ENCODE assay signal across 16 mouse cellular contexts in genomic region chr11:106462309-106462708, GRCm38 (mm10). TPM values are rescaled to one million over a fixed set of nuclear protein-coding genes. Genes with fewer than 3 reads are reported as not detected.
A peak's percentile ranks its signal among the peaks of the same experiment; 100 is the strongest.
DNase-seq lines count a peak whose midpoint lies in the region; ATAC-seq and TF ChIP-seq lines count a peak whose summit lies in the region.
"Had no signal": no experiment of that assay in that cellular context is flagged by ENCODE, and none has a peak within 500 bp of the region (broad histone marks: within the 10 kb centered on the region; RNA-seq: fewer than 3 reads in every experiment).

No protein-coding gene starts in this region.

- 66% methylated on average over 3 of the region's 3 CpGs for WGBS in heart, embryonic 10.5 days
- 42% methylated on average over 3 of the region's 3 CpGs for WGBS in intestine, postnatal 0 days

- no peaks in the 10 kb centered on the region for H3K9me3 ChIP-seq in heart, embryonic 10.5 days
- no peaks in the 10 kb centered on the region for H3K9me3 ChIP-seq in CH12.LX (replicated peaks; ENCODE audit: low read length)
- H3K9me3 ChIP-seq in intestine, postnatal 0 days (ENCODE audit: control insufficient read depth) = no peaks in the 10 kb centered on the region

- peak overlapping the region; percentile 66 for H3K9ac ChIP-seq in CH12.LX (ENCODE audit: insufficient read depth, low read depth)
- H3K9ac ChIP-seq in intestine, postnatal 0 days (ENCODE audit: low read depth, low read length) = no peak overlapping the region

- no peaks in the 10 kb centered on the region for H3K27me3 ChIP-seq in heart, embryonic 10.5 days (ENCODE audit: insufficient read depth, poor library complexity, severe bottlenecking)
- H3K27me3 ChIP-seq in CH12.LX (replicated peaks) = no peaks in the 10 kb centered on the region
- H3K27me3 ChIP-seq in intestine, postnatal 0 days (replicated peaks; ENCODE audit: control insufficient read depth, insufficient read depth, low read length) = no peaks in the 10 kb centered on the region
- H3K27me3 ChIP-seq: Patski had no signal

- no peak overlapping the region for H3K4me3 ChIP-seq in heart, embryonic 10.5 days
- no peak overlapping the region for H3K4me3 ChIP-seq in CH12.LX (replicated peaks in 1 of 3; ENCODE audit: low read depth in 2 of 3, low read length in 2 of 3, poor library complexity in 1 of 3)
- no peak overlapping the region for H3K4me3 ChIP-seq in intestine, postnatal 0 days (ENCODE audit: low read depth, low read length)

- peak; percentile 78 for ATAC-seq in intestine, postnatal 0 days
- ATAC-seq: forebrain, embryonic 16.5 days; lung, postnatal 0 days; Patski had no signal

- DNase-seq in heart, embryonic 10.5 days (ENCODE audit: low spot score) = peak; percentile 19
- no peak for DNase-seq in heart, adult 8-10 months (ENCODE audit: low spot score)
- peak; percentile 10 to 32 for DNase-seq in left cerebral cortex, adult 18-20 months (ENCODE audit: low spot score in 2 of 2)
- DNase-seq in left cerebral cortex, postnatal 4 days = no peak
- DNase-seq in CH12.LX (ENCODE audit: extremely low read depth) = no peak
- DNase-seq in embryo, embryonic 10.5 days (ENCODE audit: low spot score) = no peak
- DNase-seq in lung, postnatal 10 days = no peak
- DNase-seq: cerebellum, postnatal 25 days; gastrocnemius, postnatal 10 days; kidney, postnatal 25 days; layer of hippocampus, postnatal 36 days; thymus, postnatal 36 days had no signal

- no peak for TF ChIP-seq POLR2A in CH12.LX (IDR thresholded peaks at IDR 0.05; ENCODE audit: low read depth, low read length)

- no peak for TF ChIP-seq CTCF in CH12.LX (conservative IDR thresholded peaks at IDR 0.05 in 1 of 2, IDR thresholded peaks at IDR 0.05 in 1 of 2; ENCODE audit: low read depth in 2 of 2, low read length in 2 of 2)
- TF ChIP-seq CTCF in intestine, postnatal 0 days (IDR thresholded peaks at IDR 0.05; ENCODE audit: low read depth) = no peak

- dilution Hi-C loops in CH12.LX (cut with MboI; ENCODE audit: extremely low pct_ligation_motif_present, extremely low pct_unique_long_range_greater_than_20kb, low sequenced_read_pairs) = no loop called here

- peaks cover 25% of the 10 kb centered on the region for H3K4me1 ChIP-seq in heart, embryonic 10.5 days
- H3K4me1 ChIP-seq in CH12.LX (ENCODE audit: control insufficient read depth in 1 of 2, insufficient read depth in 2 of 2) = peaks cover 2 to 66% of the 10 kb centered on the region in 2 experiments; a peak in 3 of 4 replicates
- H3K4me1 ChIP-seq in intestine, postnatal 0 days (replicated peaks; ENCODE audit: control insufficient read depth, insufficient read depth, low read length) = no peaks in the 10 kb centered on the region

- peak overlapping the region; percentile 87 for H3K4me2 ChIP-seq in CH12.LX (ENCODE audit: insufficient read depth, low read depth, poor library complexity, severe bottlenecking)
- peak overlapping the region; percentile 14; the same call in 1 of the 2 replicates for H3K4me2 ChIP-seq in intestine, postnatal 0 days (replicated peaks; ENCODE audit: low read depth)

- H3K36me3 ChIP-seq in heart, embryonic 10.5 days = no peaks in the 10 kb centered on the region
- peaks cover 10 to 12% of the 10 kb centered on the region in 2 experiments for H3K36me3 ChIP-seq in CH12.LX (replicated peaks in 1 of 2; ENCODE audit: control insufficient read depth in 1 of 2, insufficient read depth in 1 of 2, low read length in 1 of 2)
- no peaks in the 10 kb centered on the region for H3K36me3 ChIP-seq in intestine, postnatal 0 days (ENCODE audit: control insufficient read depth, insufficient read depth)

- peak; percentile 53 for TF ChIP-seq EP300 in CH12.LX (IDR thresholded peaks at IDR 0.05; ENCODE audit: low read length)

- intact Hi-C loops in left cerebral cortex, postnatal 4 days (cut with DNase I) = no loop called here

- TF ChIP-seq RAD21 in CH12.LX (IDR thresholded peaks at IDR 0.05; ENCODE audit: low read depth, low read length) = no peak

- in situ Hi-C loops in CH12.LX (cut with MboI; ENCODE audit: low pct_ligation_motif_present, low pct_unique_long_range_greater_than_20kb, low sequenced_read_pairs) = no loop called here

- peak overlapping the region; percentile 47; the same call in 1 of the 2 replicates for H3K27ac ChIP-seq in heart, embryonic 10.5 days
- H3K27ac ChIP-seq in CH12.LX (ENCODE audit: insufficient read depth, low read depth) = peak overlapping the region; percentile 83; the same call in 1 of the 2 replicates
- no peak overlapping the region for H3K27ac ChIP-seq in intestine, postnatal 0 days (ENCODE audit: low read depth, low read length)

- peaks cover 93% of the 10 kb centered on the region for H3K79me2 ChIP-seq in CH12.LX (replicated peaks; ENCODE audit: control insufficient read depth, extremely low read depth, insufficient read depth, poor library complexity, severe bottlenecking)

TF ChIP-seq in CH12.LX, 34 proteins besides CTCF, POLR2A, EP300 and RAD21:
- TF ChIP-seq KAT2A (IDR thresholded peaks at IDR 0.05; ENCODE audit: insufficient replicate concordance, low read length) (no peak), NRF1 (IDR thresholded peaks at IDR 0.05; ENCODE audit: low read depth, low read length) (no peak), MAX (IDR thresholded peaks at IDR 0.05; ENCODE audit: low read length) (peak; percentile 20; the same call in 1 of the 2 replicates), USF1 (IDR thresholded peaks at IDR 0.05; ENCODE audit: low read depth, low read length) (no peak), JUN (IDR thresholded peaks at IDR 0.05; ENCODE audit: insufficient read depth, low read depth, low read length) (no peak), MAFK (IDR thresholded peaks at IDR 0.05; ENCODE audit: insufficient replicate concordance, low read length) (no peak), ZNF384 (IDR thresholded peaks at IDR 0.05; ENCODE audit: low read depth, low read length) (no peak), SMC3 (IDR thresholded peaks at IDR 0.05; ENCODE audit: low read depth, low read length) (no peak), CHD2 (IDR thresholded peaks at IDR 0.05; ENCODE audit: low read length) (no peak), UBTF (IDR thresholded peaks at IDR 0.05; ENCODE audit: low read depth, low read length) (no peak), CHD1 (IDR thresholded peaks at IDR 0.05; ENCODE audit: low read depth, low read length) (peak; percentile 11), JUND (conservative IDR thresholded peaks at IDR 0.05; ENCODE audit: low read depth, low read length) (no peak), ZMIZ1 (IDR thresholded peaks at IDR 0.05; ENCODE audit: low read depth, low read length) (no peak), MEF2A (IDR thresholded peaks at IDR 0.05; ENCODE audit: borderline replicate concordance, low read depth, low read length) (no peak), USF2 (conservative IDR thresholded peaks at IDR 0.05; ENCODE audit: low read depth, low read length) (no peak), ZC3H11A (IDR thresholded peaks at IDR 0.05; ENCODE audit: low read depth, low read length) (no peak), TCF12 (IDR thresholded peaks at IDR 0.05; ENCODE audit: low read depth, low read length) (0 out of 2 replicates have a peak, but pooled peaks have one; percentile 14), SIN3A (IDR thresholded peaks at IDR 0.05; ENCODE audit: low read length) (peak; percentile 25; the same call in 1 of the 2 replicates), ELF1 (IDR thresholded peaks at IDR 0.05; ENCODE audit: low read depth, low read length) (0 out of 2 replicates have a peak, but pooled peaks have one; percentile 55), MYC (IDR thresholded peaks at IDR 0.05; ENCODE audit: low read depth, low read length) (0 out of 2 replicates have a peak, but pooled peaks have one; percentile 1), RCOR1 (conservative IDR thresholded peaks at IDR 0.05; ENCODE audit: low read depth, low read length) (no peak), TBP (conservative IDR thresholded peaks at IDR 0.05; ENCODE audit: low read depth, low read length) (no peak), MAZ (IDR thresholded peaks at IDR 0.05; ENCODE audit: low read depth, low read length) (0 out of 2 replicates have a peak, but pooled peaks have one; percentile 25), HCFC1 (IDR thresholded peaks at IDR 0.05; ENCODE audit: low read depth, low read length) (no peak), POLR2AphosphoS2 (IDR thresholded peaks at IDR 0.05; ENCODE audit: low read depth, low read length) (no peak), IRF4 (IDR thresholded peaks at IDR 0.05; ENCODE audit: low read depth, low read length) (no peak), BHLHE40 (IDR thresholded peaks at IDR 0.05; ENCODE audit: low read depth, low read length) (no peak), ZKSCAN1 (IDR thresholded peaks at IDR 0.05; ENCODE audit: borderline replicate concordance, low read depth, low read length) (no peak), PAX5 (IDR thresholded peaks at IDR 0.05; ENCODE audit: low read length) (no peak), MXI1 (IDR thresholded peaks at IDR 0.05; ENCODE audit: low read depth, low read length) (0 out of 2 replicates have a peak, but pooled peaks have one; percentile 36), ETS1 (conservative IDR thresholded peaks at IDR 0.05; ENCODE audit: low read depth, low read length) (no peak), NELFE (IDR thresholded peaks at IDR 0.05; ENCODE audit: low read depth, low read length) (no peak), GABPA (IDR thresholded peaks at IDR 0.05; ENCODE audit: insufficient replicate concordance, low read depth, low read length) (no peak), E2F4 (IDR thresholded peaks at IDR 0.05; ENCODE audit: insufficient replicate concordance, low read depth, low read length) (no peak)
TF ChIP-seq in CH12.LX: peak in this region for 8.

RNA-seq across cellular contexts. Expression of gene Ern1, which starts 25.3 kb away (rescaled TPM):
- polyA plus RNA-seq in heart, embryonic 10.5 days (2016; fragmentation: Nextera tagmentation; extraction: Ambion mirVana) = 5.3 and 5.5 TPM in 2 replicates
- 10 to 100 TPM; 10.2 to 14.0 (median 12.8) TPM for total RNA-seq in heart, adult 8-10 months (2022)
- 1 to 10 TPM; 9.2 to 9.3 TPM for total RNA-seq in left cerebral cortex, adult 18-20 months (2021)
- total RNA-seq in left cerebral cortex, postnatal 4 days (2021) = 10 to 100 TPM; 10.7 to 12.9 TPM
- total RNA-seq in CH12.LX (2012; rRNA removed) = 15.2 and 21.7 TPM in 2 replicates
- total RNA-seq in CH12.LX (2014; rRNA removed) = 3.0 TPM in 2 replicates
- 6.9 and 7.7 TPM in 2 replicates for polyA plus RNA-seq in CH12.LX (2012; ENCODE audit: insufficient read length, low read depth)
- 1.6 and 2.9 TPM in 2 replicates for polyA plus RNA-seq in intestine, postnatal 0 days (2015; fragmentation: Nextera tagmentation; extraction: Ambion mirVana)

Comparison
In these comparisons a context has a peak if more than half of its experiments do, and no peak if none do; other contexts are left out.
1. DNase-seq: peak in heart, embryonic 10.5 days (single experiment) and left cerebral cortex, adult 18-20 months (2 of 2); none in heart, adult 8-10 months (single experiment), left cerebral cortex, postnatal 4 days (single experiment), CH12.LX (single experiment), embryo, embryonic 10.5 days (single experiment) and lung, postnatal 10 days (single experiment).